Mouse (Mus musculus) erythroblast, embryonic 14.5 days (primary cell): ENCODE results near the gene Pfdn4.

Experiments used
- GATA1 ChIP-seq: IDR thresholded peaks from 2 replicates; pipeline ENCODE4 v1.6.1; 2012; ENCODE audit warnings: low read length, inconsistent platforms, mixed read lengths
- TAL1 ChIP-seq: IDR thresholded peaks from 3 replicates; pipeline ENCODE4 v1.6.1; 2012; ENCODE audit warnings: low read length, inconsistent platforms, mixed read lengths

DNA sequence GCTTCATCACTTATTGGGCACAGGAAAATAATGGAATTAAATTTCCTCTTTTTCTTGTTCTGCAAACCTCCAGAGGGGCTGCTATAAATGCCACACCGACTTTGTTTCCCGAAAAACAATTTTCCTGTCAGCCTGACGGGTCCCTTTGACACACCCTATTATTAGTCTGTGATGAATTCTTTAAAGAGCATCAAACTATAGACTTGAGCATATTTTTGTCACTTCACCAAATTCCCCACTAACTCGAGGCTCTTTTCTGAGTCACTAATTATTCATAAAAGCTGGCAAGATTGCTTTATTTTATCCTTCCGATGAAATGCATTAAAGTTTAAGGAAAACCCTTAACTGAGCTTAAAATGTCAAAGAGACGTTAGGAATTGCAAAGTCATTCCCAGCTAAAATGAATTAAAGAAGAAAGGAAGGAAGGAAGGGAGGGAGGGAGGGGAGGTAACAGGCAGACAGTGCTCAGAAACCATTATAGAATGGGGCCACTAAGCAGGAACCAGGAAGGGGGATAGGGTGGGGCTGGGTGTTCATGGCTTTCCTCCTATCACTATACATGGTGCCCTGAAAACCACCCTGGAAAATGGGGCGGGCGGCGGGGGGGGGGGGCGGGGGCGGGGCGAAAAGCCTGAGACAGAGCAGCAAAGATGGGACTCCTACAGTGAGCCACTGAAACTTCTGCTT, 38.0 kb downstream of the Pfdn4 start:
- no peak for TF ChIP-seq GATA1
- TF ChIP-seq TAL1: no peak
